In genomic region chr2:52927858-52928301, GRCm38 (mm10) we compare ENCODE assay signal across 8 mouse cellular contexts.
DNase-seq lines count a peak whose midpoint lies in the region; ATAC-seq lines count a peak whose summit lies in the region.
"Had no signal": no experiment of that assay in that cellular context is flagged by ENCODE, and none has a peak within 500 bp of the region (broad histone marks: within the 10 kb centered on the region; RNA-seq: fewer than 3 reads in every experiment).

No protein-coding gene starts in this region.

- H3K4me2 ChIP-seq in forebrain, embryonic 11.5 days (ENCODE audit: low read depth, low read length, severe bottlenecking): peak overlapping the region; percentile 29; the same call in 1 of the 2 replicates
- no peak overlapping the region for H3K4me2 ChIP-seq in hindbrain, embryonic 16.5 days (ENCODE audit: low read length)

- no peaks in the 10 kb centered on the region for H3K36me3 ChIP-seq in forebrain, embryonic 11.5 days (ENCODE audit: control insufficient read depth, insufficient read depth, low read length)
- no peaks in the 10 kb centered on the region for H3K36me3 ChIP-seq in hindbrain, embryonic 16.5 days (ENCODE audit: control insufficient read depth, insufficient read depth, low read length)

- peak overlapping the region; percentile 17 for H3K9ac ChIP-seq in forebrain, embryonic 11.5 days (ENCODE audit: low read length)
- H3K9ac ChIP-seq in hindbrain, embryonic 16.5 days (ENCODE audit: low read depth, low read length): no peak overlapping the region

- no peaks in the 10 kb centered on the region for H3K27me3 ChIP-seq in forebrain, embryonic 11.5 days (ENCODE audit: control insufficient read depth, insufficient read depth, low read length)
- H3K27me3 ChIP-seq in hindbrain, embryonic 16.5 days (replicated peaks; ENCODE audit: control insufficient read depth, insufficient read depth, low read length): no peaks in the 10 kb centered on the region

- H3K27ac ChIP-seq in forebrain, embryonic 11.5 days (ENCODE audit: low read depth, low read length): peak overlapping the region; percentile 68
- peak overlapping the region; percentile 32; the same call in 1 of the 2 replicates for H3K27ac ChIP-seq in hindbrain, embryonic 16.5 days (ENCODE audit: low read depth, low read length)

- WGBS in forebrain, embryonic 11.5 days: 26% methylated on average over 10 of the region's 10 CpGs
- 14% methylated on average over 10 of the region's 10 CpGs for WGBS in hindbrain, embryonic 16.5 days

- DNase-seq in layer of hippocampus, adult 11-12 months (ENCODE audit: low spot score): peak; percentile 32
- no peak for DNase-seq in layer of hippocampus, postnatal 36 days
- peak; percentile 64 for DNase-seq in forebrain, embryonic 11.5 days (ENCODE audit: low spot score)
- peak; percentile 80 for DNase-seq in retina, embryonic 14.5 days (ENCODE audit: low spot score)
- DNase-seq in adrenal gland, adult 8-10 months: no peak
- DNase-seq in urinary bladder, adult 2 months (ENCODE audit: low spot score): no peak

- no peaks in the 10 kb centered on the region for H3K9me3 ChIP-seq in forebrain, embryonic 11.5 days (ENCODE audit: control insufficient read depth, low read length)
- no peaks in the 10 kb centered on the region for H3K9me3 ChIP-seq in hindbrain, embryonic 16.5 days (ENCODE audit: control insufficient read depth, low read length)

- peak; percentile 70; the same call in 1 of the 2 replicates for ATAC-seq in forebrain, embryonic 11.5 days (replicated peaks; ENCODE audit: low FRiP score)
- ATAC-seq in hindbrain, embryonic 16.5 days: peak; percentile 43
- ATAC-seq: lung, postnatal 0 days had no signal

- H3K4me1 ChIP-seq in forebrain, embryonic 11.5 days (replicated peaks; ENCODE audit: control insufficient read depth, insufficient read depth, low read length): peaks cover 12% of the 10 kb centered on the region
- peaks cover 16% of the 10 kb centered on the region for H3K4me1 ChIP-seq in hindbrain, embryonic 16.5 days (ENCODE audit: control insufficient read depth, insufficient read depth, low read depth, low read length)

- no peak overlapping the region for H3K4me3 ChIP-seq in forebrain, embryonic 11.5 days (ENCODE audit: low read depth, low read length)
- H3K4me3 ChIP-seq in hindbrain, embryonic 16.5 days (ENCODE audit: low read length): no peak overlapping the region

Comparison
In these comparisons a context has a peak if more than half of its experiments do, and no peak if none do; other contexts are left out.
1. DNase-seq: peak in layer of hippocampus, adult 11-12 months (single experiment), forebrain, embryonic 11.5 days (single experiment) and retina, embryonic 14.5 days (single experiment); none in layer of hippocampus, postnatal 36 days (0 of 2), adrenal gland, adult 8-10 months (single experiment) and urinary bladder, adult 2 months (single experiment).